Mouse (Mus musculus) fibroblast of lung, adult 2 months (primary cell): ENCODE results near the gene Sv2c.

Experiments used
- DNase-seq: peaks from one replicate; pipeline ENCODE4 v3.0.0-alpha.2; 2011; ENCODE audit warnings: low read depth

The Sv2c gene

GRCm38 (mm10) chr13:95943919-95944318, 188.5 kb downstream of the Sv2c start:
- no peak for DNase-seq

GRCm38 (mm10) chr13:95942587-95942986, 189.8 kb downstream of the Sv2c start:
- no peak for DNase-seq

GRCm38 (mm10) chr13:95941861-95942260, 190.5 kb downstream of the Sv2c start:
- DNase-seq, result no peak

GRCm38 (mm10) chr13:95940811-95941210, 191.6 kb downstream of the Sv2c start:
- no peak for DNase-seq

GRCm38 (mm10) chr13:95924201-95924621, 208.2 kb downstream of the Sv2c start:
- no peak for DNase-seq

- no peak for DNase-seq
These were observed 209.8 kb downstream of the Sv2c start for GRCm38 (mm10) chr13:95922626-95923025.

- no peak for DNase-seq
These were observed 213.6 kb downstream of the Sv2c start for GRCm38 (mm10) chr13:95918624-95919284.

- no peak for DNase-seq
These were observed 219.4 kb downstream of the Sv2c start for GRCm38 (mm10) chr13:95913046-95913406.

GRCm38 (mm10) chr13:95912157-95913045, 220.0 kb downstream of the Sv2c start:
- DNase-seq, result peak; percentile 4

- DNase-seq, result no peak
These were observed 222.1 kb downstream of the Sv2c start for GRCm38 (mm10) chr13:95910270-95910669.

GRCm38 (mm10) chr13:95909244-95909643, 223.1 kb downstream of the Sv2c start:
- no peak for DNase-seq
